Comparison of ENCODE assay signal across 8 mouse cellular contexts in the genomic region with DNA sequence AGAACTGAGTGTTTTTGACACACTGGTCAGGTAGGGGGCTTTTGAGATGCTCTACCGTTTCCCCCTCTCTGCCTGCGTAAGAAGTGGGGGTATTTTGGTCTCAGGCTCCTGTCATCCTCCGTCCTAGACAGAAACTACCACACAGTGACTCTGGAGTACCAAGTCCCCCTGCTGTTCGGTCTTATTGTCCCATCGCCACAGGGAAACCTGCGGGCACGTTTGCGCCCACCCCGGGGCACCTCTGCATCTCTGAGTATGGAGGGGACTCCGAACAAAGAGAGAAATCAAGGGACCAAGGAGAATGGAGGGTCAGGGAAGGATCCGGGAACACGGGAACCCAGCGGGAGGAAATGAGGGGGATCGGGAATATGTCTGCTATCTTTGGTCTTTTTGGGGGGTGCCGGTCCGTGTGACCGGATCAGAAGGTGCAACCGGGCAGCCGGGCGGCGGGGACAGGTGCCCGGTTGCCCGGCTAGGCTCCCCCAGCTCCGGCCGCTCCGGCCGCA. TPM values are rescaled to one million over a fixed set of nuclear protein-coding genes. Genes with fewer than 3 reads are reported as not detected.
DNase-seq lines count a peak whose midpoint lies in the region; ATAC-seq and TF ChIP-seq lines count a peak whose summit lies in the region.

No protein-coding gene starts in this region.

- CTCF ChIA-PET in Patski (lab: Charles Lee) = interaction anchor here (0.6 to 1.1 kb wide), 2 partner anchors 331 to 611 kb away, joined by 3 read pairs; no protein-coding TSS in a partner anchor

- H3K27ac ChIP-seq in kidney, adult 2 months (ENCODE audit: insufficient read depth, low read depth, low read length) = peak overlapping the region; percentile 98
- H3K27ac ChIP-seq in forebrain, embryonic 10.5 days = peak overlapping the region; percentile 99
- peak overlapping the region; percentile 99 for H3K27ac ChIP-seq in hindbrain, embryonic 14.5 days
- H3K27ac ChIP-seq in neural tube, embryonic 15.5 days (replicated peaks) = peak overlapping the region; percentile 97

- in situ Hi-C loops in Patski (cut with MboI; ENCODE audit: low pct_unique_long_range_greater_than_20kb) = loop anchor here (5.0 to 10.0 kb wide), 3 partner anchors 364 to 1193 kb away; no protein-coding TSS in a partner anchor

- H3K4me1 ChIP-seq in kidney, adult 2 months (ENCODE audit: control insufficient read depth, insufficient read depth, low read length) = peaks cover 6% of the 10 kb centered on the region; the same call in 1 of the 2 replicates
- peaks cover 26% of the 10 kb centered on the region for H3K4me1 ChIP-seq in forebrain, embryonic 10.5 days
- H3K4me1 ChIP-seq in hindbrain, embryonic 14.5 days (replicated peaks; ENCODE audit: control insufficient read depth, insufficient read depth, low read length) = peaks cover 17% of the 10 kb centered on the region
- H3K4me1 ChIP-seq in lung, adult 2 months (ENCODE audit: control insufficient read depth, insufficient read depth, low read length) = peaks cover 14% of the 10 kb centered on the region
- peaks cover 21% of the 10 kb centered on the region for H3K4me1 ChIP-seq in neural tube, embryonic 15.5 days

- peak overlapping the region; percentile 65 for H3K4me3 ChIP-seq in kidney, adult 2 months (ENCODE audit: insufficient read depth, low read depth, low read length)
- peak overlapping the region; percentile 73 for H3K4me3 ChIP-seq in forebrain, embryonic 10.5 days
- peak overlapping the region; percentile 69 for H3K4me3 ChIP-seq in hindbrain, embryonic 14.5 days (replicated peaks; ENCODE audit: low read length)
- peak overlapping the region; percentile 93 for H3K4me3 ChIP-seq in lung, adult 2 months (replicated peaks; ENCODE audit: extremely low read depth, low read depth, low read length)
- H3K4me3 ChIP-seq in neural tube, embryonic 15.5 days (replicated peaks) = peak overlapping the region; percentile 77

- DNase-seq in kidney, adult 2 months = peak; percentile 68
- DNase-seq in kidney, postnatal 14 days = no peak
- no peak for DNase-seq in Patski (ENCODE audit: low read depth, low spot score)
- DNase-seq in forebrain, embryonic 10.5 days (ENCODE audit: extremely low spot score, low spot score) = no peak
- peak; percentile 66 for DNase-seq in hindbrain, embryonic 14.5 days (ENCODE audit: low spot score)
- peak; percentile 81 for DNase-seq in lung, adult 2 months
- no peak for DNase-seq in left cerebral cortex, postnatal 4 days

- TF ChIP-seq POLR2A in kidney, adult 2 months (IDR thresholded peaks at IDR 0.05; ENCODE audit: low read depth, low read length) = no peak
- TF ChIP-seq POLR2A in lung, adult 2 months (IDR thresholded peaks at IDR 0.05; ENCODE audit: borderline replicate concordance, extremely low read depth, low read depth, low read length) = no peak

- intact Hi-C loops in left cerebral cortex, postnatal 4 days (cut with DNase I) = loop anchor here (5.0 to 10.0 kb wide), 4 partner anchors 366 to 1086 kb away; no protein-coding TSS in a partner anchor

- no peaks in the 10 kb centered on the region for H3K27me3 ChIP-seq in kidney, adult 2 months (replicated peaks; ENCODE audit: control insufficient read depth, insufficient read depth, low read length)
- no peaks in the 10 kb centered on the region for H3K27me3 ChIP-seq in Patski
- H3K27me3 ChIP-seq in forebrain, embryonic 10.5 days (ENCODE audit: poor library complexity, severe bottlenecking) = peaks cover 12% of the 10 kb centered on the region; the same call in 1 of the 2 replicates
- H3K27me3 ChIP-seq in hindbrain, embryonic 14.5 days (ENCODE audit: control insufficient read depth, insufficient read depth, low read length) = no peaks in the 10 kb centered on the region
- no peaks in the 10 kb centered on the region for H3K27me3 ChIP-seq in neural tube, embryonic 15.5 days (replicated peaks)

- H3K9ac ChIP-seq in hindbrain, embryonic 14.5 days = peak overlapping the region; percentile 76
- H3K9ac ChIP-seq in neural tube, embryonic 15.5 days (replicated peaks) = peak overlapping the region; percentile 56

- WGBS in kidney, adult 2 months = 1% methylated on average over 27 of the region's 27 CpGs
- WGBS in forebrain, embryonic 10.5 days = 0% methylated on average over 27 of the region's 27 CpGs
- under 1% methylated on average over 27 of the region's 27 CpGs for WGBS in hindbrain, embryonic 14.5 days
- 1% methylated on average over 27 of the region's 27 CpGs for WGBS in lung, adult 2 months
- under 1% methylated on average over 27 of the region's 27 CpGs for WGBS in neural tube, embryonic 15.5 days

- POLR2A ChIA-PET in Patski (lab: Charles Lee) = interaction anchor here (0.7 to 1.3 kb wide), 3 partner anchors 15 to 429 kb away, joined by 3 to 8 read pairs (median 4); no protein-coding TSS in a partner anchor

- peak; percentile 15 for ATAC-seq in Patski
- peak; percentile 46 for ATAC-seq in hindbrain, embryonic 14.5 days (ENCODE audit: low FRiP score)
- peak; percentile 49 for ATAC-seq in neural tube, embryonic 15.5 days (ENCODE audit: low FRiP score)

- H3K36me3 ChIP-seq in kidney, adult 2 months (ENCODE audit: control insufficient read depth, insufficient read depth, low read length) = peaks cover 7% of the 10 kb centered on the region; the same call in 1 of the 2 replicates
- H3K36me3 ChIP-seq in forebrain, embryonic 10.5 days (replicated peaks) = peaks cover 12% of the 10 kb centered on the region
- H3K36me3 ChIP-seq in hindbrain, embryonic 14.5 days (replicated peaks; ENCODE audit: control insufficient read depth, insufficient read depth) = peaks cover 10% of the 10 kb centered on the region
- H3K36me3 ChIP-seq in neural tube, embryonic 15.5 days = peaks cover 8% of the 10 kb centered on the region; the same call in 1 of the 2 replicates

- no peaks in the 10 kb centered on the region for H3K9me3 ChIP-seq in forebrain, embryonic 10.5 days
- H3K9me3 ChIP-seq in hindbrain, embryonic 14.5 days (ENCODE audit: control insufficient read depth, low read length) = no peaks in the 10 kb centered on the region
- no peaks in the 10 kb centered on the region for H3K9me3 ChIP-seq in neural tube, embryonic 15.5 days (replicated peaks)

- peak; percentile 48 for TF ChIP-seq CTCF in kidney, adult 2 months (conservative IDR thresholded peaks at IDR 0.05; ENCODE audit: insufficient read depth, insufficient read length, low read depth, low read length)
- peak; percentile 23 for TF ChIP-seq CTCF in Patski (IDR thresholded peaks at IDR 0.05)
- 0 out of 2 replicates have a peak, but pooled peaks have one; percentile 30 for TF ChIP-seq CTCF in lung, adult 2 months (IDR thresholded peaks at IDR 0.05; ENCODE audit: insufficient read depth, low read length)

- H3K4me2 ChIP-seq in hindbrain, embryonic 14.5 days (replicated peaks) = peak overlapping the region; percentile 63
- H3K4me2 ChIP-seq in neural tube, embryonic 15.5 days = peak overlapping the region; percentile 68

RNA-seq across cellular contexts. Expression of a gene that starts 0.6 kb away (rescaled TPM):
- 10.0 and 10.7 TPM in 2 replicates for polyA plus RNA-seq in kidney, adult 2 months (2012; rRNA removed)
- polyA plus RNA-seq in Patski (2021) = 98.7 TPM
- polyA plus RNA-seq in forebrain, embryonic 10.5 days (2016; fragmentation: Nextera tagmentation; extraction: Ambion mirVana) = 42.6 and 43.6 TPM in 2 replicates
- polyA plus RNA-seq in hindbrain, embryonic 14.5 days (2014; fragmentation: Nextera tagmentation; extraction: Ambion mirVana) = 77.8 and 86.1 TPM in 2 replicates
- 39.5 and 44.8 TPM in 2 replicates for polyA plus RNA-seq in lung, adult 2 months (2012; rRNA removed)
- 88.2 and 90.5 TPM in 2 replicates for polyA plus RNA-seq in neural tube, embryonic 15.5 days (2015; fragmentation: Nextera tagmentation; extraction: Ambion mirVana)
- 100 to 1,000 TPM; 112 to 117 TPM for total RNA-seq in left cerebral cortex, postnatal 4 days (2021)

Comparison
In these comparisons a context has a peak if more than half of its experiments do, and no peak if none do; other contexts are left out.
1. DNase-seq: peak in kidney, adult 2 months (single experiment), hindbrain, embryonic 14.5 days (single experiment) and lung, adult 2 months (single experiment); none in kidney, postnatal 14 days (single experiment), Patski (single experiment), forebrain, embryonic 10.5 days (single experiment) and left cerebral cortex, postnatal 4 days (single experiment).
2. Peak in every context shown above with its lines, with median percentiles within 50 percentile points of each other: H3K27ac ChIP-seq, H3K4me3 ChIP-seq, CTCF ChIP-seq and ATAC-seq.